Mouse (Mus musculus) intestine, postnatal 0 days (tissue): ENCODE measurements around the gene Gna13. TPM values are rescaled to one million over a fixed set of nuclear protein-coding genes. Genes with fewer than 3 reads are reported as not detected.

ENCODE experiments used
- ATAC-seq: fragments of 200-750 bp; cut with Nextera tagmentation; 2 replicates; pipeline ENCODE4 v1.8.0; 2017; ENCODE audit warnings: mild to moderate bottlenecking, moderate TSS enrichment, moderate library complexity
- H3K27ac ChIP-seq: fragments of 300-500 bp; sonication (generic); 2 replicates; pipeline ENCODE4 v1.5.1; 2014; ENCODE audit warnings: mild to moderate bottlenecking, low read depth, low read length, moderate library complexity
- H3K27me3 ChIP-seq: fragments of 300-500 bp; sonication (generic); replicated peaks from 2 replicates; pipeline ENCODE4 v1.6.1; 2014; ENCODE audit warnings: low read length, mixed read lengths; ENCODE audit not compliant: control insufficient read depth, insufficient read depth
- H3K36me3 ChIP-seq: fragments of 300-500 bp; sonication (generic); 2 replicates; pipeline ENCODE4 v1.6.1; 2014; ENCODE audit warnings: mild to moderate bottlenecking, moderate library complexity; ENCODE audit not compliant: control insufficient read depth, insufficient read depth
- H3K4me1 ChIP-seq: fragments of 300-500 bp; sonication (generic); replicated peaks from 2 replicates; pipeline ENCODE4 v1.6.1; 2014; ENCODE audit warnings: antibody characterized with exemption, low read length, mixed read lengths; ENCODE audit not compliant: control insufficient read depth, insufficient read depth
- H3K4me2 ChIP-seq: fragments of 300-500 bp; sonication (generic); replicated peaks from 2 replicates; pipeline ENCODE4 v1.6.1; 2014; ENCODE audit warnings: low read depth, mild to moderate bottlenecking, moderate library complexity
- H3K4me3 ChIP-seq: fragments of 300-500 bp; sonication (generic); 2 replicates; pipeline ENCODE4 v1.5.1; 2014; ENCODE audit warnings: low read depth, low read length
- H3K9ac ChIP-seq: fragments of 300-500 bp; sonication (generic); 2 replicates; pipeline ENCODE4 v1.6.1; 2014; ENCODE audit warnings: mild to moderate bottlenecking, low read depth, low read length
- H3K9me3 ChIP-seq: fragments of 300-500 bp; sonication (generic); 2 replicates; pipeline ENCODE4 v1.6.1; 2016; ENCODE audit warnings: mixed run types; ENCODE audit not compliant: control insufficient read depth
- CTCF ChIP-seq: sonication (generic); IDR thresholded peaks from 2 replicates; pipeline ENCODE4 v1.5.1; 2016; ENCODE audit warnings: low read depth, mild to moderate bottlenecking, control low read depth, antibody characterized with exemption, moderate library complexity
- WGBS: fragments of 180-500 bp; shearing (Covaris S2); extraction: QIAGEN DNeasy Blood & Tissue Kit; methylation state at CpG from one replicate; pipeline ENCODE4 v1.1.7; 2014; 5-methylcytosine and 5-hydroxymethylcytosine counted together
- polyA plus RNA-seq: library from polyadenylated mRNA; unstranded; fragments of >200 nt; fragmentation: Nextera tagmentation; extraction: Ambion mirVana; gene quantifications from 2 replicates; pipeline ENCODE4 v1.2.1, GENCODE M21; 2015

The Gna13 gene
- polyA plus RNA-seq, 1 experiment from 2014 or later = 81.7 TPM

GRCm38 (mm10) chr11:109360102-109360501 lies 2.5 kb upstream of the Gna13 start:
- Histone ChIP-seq H3K9ac (no peak overlapping the region), H3K4me1 (0 out of 2 replicates have a peak, but pooled peaks cover 9% of the 10 kb centered on the region), H3K9me3 (no peaks in the 10 kb centered on the region), H3K27me3 (no peaks in the 10 kb centered on the region), H3K27ac (no peak overlapping the region), H3K36me3 (no peaks in the 10 kb centered on the region), H3K4me2 (no peak overlapping the region), H3K4me3 (no peak overlapping the region)
- TF ChIP-seq CTCF = no peak
- no peak for ATAC-seq
- 79% methylated on average over 6 of the region's 6 CpGs for WGBS

- Histone ChIP-seq H3K27ac (no peak overlapping the region), H3K9ac (no peak overlapping the region), H3K36me3 (no peaks in the 10 kb centered on the region), H3K4me2 (no peak overlapping the region), H3K4me1 (peaks cover 12% of the 10 kb centered on the region; the same call in 1 of the 2 replicates), H3K9me3 (no peaks in the 10 kb centered on the region), H3K4me3 (no peak overlapping the region), H3K27me3 (no peaks in the 10 kb centered on the region)
- no peak for ATAC-seq
- TF ChIP-seq CTCF = no peak
- WGBS = 60% methylated on average over 12 of the region's 12 CpGs
Measured at GRCm38 (mm10) chr11:109360581-109361040, 2.0 kb upstream of the Gna13 start.

GRCm38 (mm10) chr11:109361241-109361630 lies 1.4 kb upstream of the Gna13 start:
- H3K9me3 ChIP-seq = no peaks in the 10 kb centered on the region
- whole genome bisulfite sequencing = 66% methylated on average over 7 of the region's 7 CpGs
- peak overlapping the region; percentile 100 for H3K27ac ChIP-seq
- no peaks in the 10 kb centered on the region for H3K36me3 ChIP-seq
- H3K9ac ChIP-seq = peak overlapping the region; percentile 84; the same call in 1 of the 2 replicates
- ATAC-seq = no peak
- H3K4me1 ChIP-seq = peaks cover 19% of the 10 kb centered on the region; the same call in 1 of the 2 replicates
- peak overlapping the region; percentile 70 for H3K4me2 ChIP-seq
- no peaks in the 10 kb centered on the region for H3K27me3 ChIP-seq
- no peak for TF ChIP-seq CTCF
- H3K4me3 ChIP-seq = no peak overlapping the region

GRCm38 (mm10) chr11:109361631-109362462 lies 784 bp upstream of the Gna13 start:
- no peak for ATAC-seq
- WGBS = 5% methylated on average over 27 of the region's 27 CpGs

GRCm38 (mm10) chr11:109363191-109364133 lies 831 bp downstream of the Gna13 start:
- ATAC-seq = peak; percentile 44
- peaks cover 27% of the 10 kb centered on the region for H3K4me1 ChIP-seq
- peaks cover 12% of the 10 kb centered on the region; the same call in 1 of the 2 replicates for H3K36me3 ChIP-seq
- peak overlapping the region; percentile 100 for H3K27ac ChIP-seq
- no peak for TF ChIP-seq CTCF
- H3K4me3 ChIP-seq = peak overlapping the region; percentile 96
- no peaks in the 10 kb centered on the region for H3K9me3 ChIP-seq
- under 1% methylated on average over 44 of the region's 53 CpGs for WGBS
- peak overlapping the region; percentile 98 for H3K9ac ChIP-seq
- no peaks in the 10 kb centered on the region for H3K27me3 ChIP-seq
- H3K4me2 ChIP-seq = peak overlapping the region; percentile 70

More at GRCm38 (mm10) chr11:109361631-109362462, 784 bp upstream of the Gna13 start:
- peak overlapping the region; percentile 70 for H3K4me2 ChIP-seq
- peak overlapping the region; percentile 96 for H3K4me3 ChIP-seq
- peaks cover 20% of the 10 kb centered on the region; the same call in 1 of the 2 replicates for H3K4me1 ChIP-seq
- H3K36me3 ChIP-seq = peaks cover 5% of the 10 kb centered on the region; the same call in 1 of the 2 replicates
- H3K27ac ChIP-seq = peak overlapping the region; percentile 100
- peak overlapping the region; percentile 84 for H3K9ac ChIP-seq
- TF ChIP-seq CTCF = no peak
- no peaks in the 10 kb centered on the region for H3K9me3 ChIP-seq
- no peaks in the 10 kb centered on the region for H3K27me3 ChIP-seq
